Comparison of ENCODE assay signal across 9 mouse cellular contexts in genomic region chr13:70582517-70582916, GRCm38 (mm10). TPM values are rescaled to one million over a fixed set of nuclear protein-coding genes. Genes with fewer than 3 reads are reported as not detected.
DNase-seq lines count a peak whose midpoint lies in the region; ATAC-seq and TF ChIP-seq lines count a peak whose summit lies in the region.
"Had no signal": no experiment of that assay in that cellular context is flagged by ENCODE, and none has a peak within 500 bp of the region (broad histone marks: within the 10 kb centered on the region; RNA-seq: fewer than 3 reads in every experiment).

No protein-coding gene starts in this region.

- peaks cover 16% of the 10 kb centered on the region for H3K36me3 ChIP-seq in kidney, postnatal 0 days (ENCODE audit: insufficient read depth, low read length)
- peaks cover 12% of the 10 kb centered on the region; the same call in 1 of the 2 replicates for H3K36me3 ChIP-seq in kidney, embryonic 14.5 days (ENCODE audit: control insufficient read depth, insufficient read depth, low read length)
- H3K36me3 ChIP-seq in hindbrain, postnatal 0 days (ENCODE audit: insufficient read depth, low read length), result peaks cover 10% of the 10 kb centered on the region; the same call in 1 of the 2 replicates

- H3K4me3 ChIP-seq in kidney, postnatal 0 days (replicated peaks; ENCODE audit: low read depth, low read length), result no peak overlapping the region
- H3K4me3 ChIP-seq in kidney, embryonic 14.5 days (ENCODE audit: low read length), result no peak overlapping the region
- no peak overlapping the region for H3K4me3 ChIP-seq in hindbrain, postnatal 0 days (ENCODE audit: low read length)
- H3K4me3 ChIP-seq: liver, embryonic 13.5 days had no signal

- no peak overlapping the region for H3K4me2 ChIP-seq in kidney, postnatal 0 days (ENCODE audit: low read length)
- H3K4me2 ChIP-seq in kidney, embryonic 14.5 days (replicated peaks; ENCODE audit: low read depth, low read length), result no peak overlapping the region
- H3K4me2 ChIP-seq in hindbrain, postnatal 0 days (ENCODE audit: low read depth, low read length), result no peak overlapping the region
- H3K4me2 ChIP-seq: liver, embryonic 13.5 days had no signal

- H3K4me1 ChIP-seq in kidney, postnatal 0 days (replicated peaks; ENCODE audit: insufficient read depth, low read length), result no peaks in the 10 kb centered on the region
- H3K4me1 ChIP-seq in kidney, embryonic 14.5 days (ENCODE audit: control insufficient read depth, insufficient read depth, low read length), result no peaks in the 10 kb centered on the region
- no peaks in the 10 kb centered on the region for H3K4me1 ChIP-seq in hindbrain, postnatal 0 days (ENCODE audit: insufficient read depth, low read length)
- H3K4me1 ChIP-seq: liver, embryonic 13.5 days had no signal

- ATAC-seq in kidney, postnatal 0 days (replicated peaks; ENCODE audit: low FRiP score, low read depth), result no peak
- no peak for ATAC-seq in kidney, embryonic 14.5 days (ENCODE audit: low FRiP score, low TSS enrichment)
- no peak for ATAC-seq in hindbrain, postnatal 0 days
- no peak for ATAC-seq in inflammation-experienced regulatory T-cells, adult 6 months

- no peak overlapping the region for H3K27ac ChIP-seq in kidney, postnatal 0 days
- no peak overlapping the region for H3K27ac ChIP-seq in kidney, embryonic 14.5 days (ENCODE audit: low read depth, low read length)
- no peak overlapping the region for H3K27ac ChIP-seq in hindbrain, postnatal 0 days
- H3K27ac ChIP-seq: liver, embryonic 13.5 days had no signal

- H3K9me3 ChIP-seq in kidney, postnatal 0 days (replicated peaks; ENCODE audit: low read length), result no peaks in the 10 kb centered on the region
- no peaks in the 10 kb centered on the region for H3K9me3 ChIP-seq in kidney, embryonic 14.5 days (ENCODE audit: control insufficient read depth, low read length)
- no peaks in the 10 kb centered on the region for H3K9me3 ChIP-seq in hindbrain, postnatal 0 days (ENCODE audit: low read length)
- H3K9me3 ChIP-seq: liver, embryonic 13.5 days had no signal

- peak; percentile 32 to 36 for DNase-seq in adrenal gland, adult 18-20 months (ENCODE audit: low spot score in 2 of 2)
- DNase-seq in adrenal gland, postnatal 4 days (ENCODE audit: low spot score in 2 of 2), result no peak
- DNase-seq in kidney, postnatal 0 days (ENCODE audit: low spot score), result peak; percentile 61
- DNase-seq in adrenal gland, postnatal 14 days, result peak; percentile 56
- peak; percentile 76 for DNase-seq in hindbrain, postnatal 0 days (ENCODE audit: low spot score)
- DNase-seq in lung, postnatal 10 days, result peak; percentile 43
- DNase-seq: liver, embryonic 13.5 days had no signal

- peak; percentile 74 for TF ChIP-seq CTCF in kidney, postnatal 0 days (IDR thresholded peaks at IDR 0.05; ENCODE audit: low read depth)
- peak; percentile 68 for TF ChIP-seq CTCF in hindbrain, postnatal 0 days (IDR thresholded peaks at IDR 0.05; ENCODE audit: low read depth)

- 30% methylated on average over 2 of the region's 2 CpGs for WGBS in kidney, postnatal 0 days
- WGBS in kidney, embryonic 14.5 days, result 44% methylated on average over 2 of the region's 2 CpGs
- 19% methylated on average over 2 of the region's 2 CpGs for WGBS in hindbrain, postnatal 0 days

- no peaks in the 10 kb centered on the region for H3K27me3 ChIP-seq in kidney, postnatal 0 days (ENCODE audit: insufficient read depth, low read length)
- H3K27me3 ChIP-seq in kidney, embryonic 14.5 days (ENCODE audit: control insufficient read depth, insufficient read depth, low read length), result no peaks in the 10 kb centered on the region
- H3K27me3 ChIP-seq in hindbrain, postnatal 0 days (ENCODE audit: insufficient read depth, low read length), result no peaks in the 10 kb centered on the region
- H3K27me3 ChIP-seq: liver, embryonic 13.5 days had no signal

- H3K9ac ChIP-seq in kidney, postnatal 0 days (ENCODE audit: low read depth, low read length), result no peak overlapping the region
- no peak overlapping the region for H3K9ac ChIP-seq in kidney, embryonic 14.5 days (ENCODE audit: low read depth, low read length)
- H3K9ac ChIP-seq in hindbrain, postnatal 0 days (replicated peaks; ENCODE audit: low read length), result no peak overlapping the region
- H3K9ac ChIP-seq: liver, embryonic 13.5 days had no signal

RNA-seq across cellular contexts. Expression of gene Ice1, which starts 54.9 kb away (rescaled TPM):
- total RNA-seq in adrenal gland, adult 18-20 months (2021), result 10 to 100 TPM; 24.6 to 27.5 TPM
- total RNA-seq in adrenal gland, postnatal 4 days (2021), result 10 to 100 TPM; 41.8 to 45.3 TPM
- polyA plus RNA-seq in kidney, postnatal 0 days (2015; fragmentation: Nextera tagmentation; extraction: Ambion mirVana), result 14.7 and 17.9 TPM in 2 replicates
- 25.9 and 36.5 TPM in 2 replicates for polyA plus RNA-seq in kidney, embryonic 14.5 days (2014; fragmentation: Nextera tagmentation; extraction: Ambion mirVana)
- 26.1 and 30.6 TPM in 2 replicates for total RNA-seq in adrenal gland, postnatal 14 days (2021)
- total RNA-seq in hindbrain, postnatal 0 days (2014; rRNA removed), result 59.7 and 60.1 TPM in 2 replicates
- polyA plus RNA-seq in hindbrain, postnatal 0 days (2015; fragmentation: Nextera tagmentation; extraction: Ambion mirVana), result 18.7 and 21.5 TPM in 2 replicates
- 10 to 100 TPM; 11.1 to 28.4 (median 20.2) TPM for polyA plus RNA-seq in inflammation-experienced regulatory T-cells, adult 6 months (2017; shearing (Covaris generic))

Comparison
In these comparisons a context has a peak if more than half of its experiments do, and no peak if none do; other contexts are left out.
1. DNase-seq: peak in adrenal gland, adult 18-20 months (2 of 2), kidney, postnatal 0 days (single experiment), adrenal gland, postnatal 14 days (single experiment), hindbrain, postnatal 0 days (single experiment) and lung, postnatal 10 days (single experiment); none in adrenal gland, postnatal 4 days (0 of 2).